Mouse (Mus musculus): ENCODE measurements at regions not wholly inside any gene's neighbourhood (a gene's known extent, or its start where the extent isn't known, plus 50 kb on each side); places are given as distances from the start of the nearest gene placed in this dataset. TPM values are rescaled to one million over a fixed set of nuclear protein-coding genes. Genes with fewer than 3 reads are reported as not detected.

- 84% methylated on average over 1 of the region's 1 CpGs for WGBS
- Histone ChIP-seq H3K4me1 (replicated peaks) (no peaks in the 10 kb centered on the region), H3K9me3 (replicated peaks) (no peaks in the 10 kb centered on the region), H3K9ac (no peak overlapping the region), H3K4me3 (no peak overlapping the region), H3K4me2 (no peak overlapping the region), H3K27me3 (replicated peaks) (no peaks in the 10 kb centered on the region), H3K36me3 (no peaks in the 10 kb centered on the region), H3K27ac (ENCODE audit: poor library complexity, severe bottlenecking) (no peak overlapping the region)
- ATAC-seq (ENCODE audit: insufficient number of reproducible peaks, low FRiP score) = no peak
Measured at GRCm38 (mm10) chr9:89788651-89789050, 50.4 kb upstream of the Ankrd34c start.

MicroRNA genes in the stretch of these regions (microRNA counts, 519-probe panel; counts per million panel counts)
- microRNA mmu-miR-184 = not detected

Small RNA genes in the stretch of these regions (microRNA-seq; reads per million reads assigned to microRNA genes)
- gene Mir184 = 23.1 reads per million, percentile 34 among the genes with 10 or more reads in this experiment

All from heart, embryonic 12.5 days (tissue).